Mouse (Mus musculus) lung, postnatal 0 days (tissue): ENCODE measurements around the gene Dync1i1.

ENCODE experiments used
- CTCF ChIP-seq: IDR thresholded peaks from 2 replicates; pipeline ENCODE4 v1.5.1; 2016; ENCODE audit warnings: antibody characterized with exemption, mild to moderate bottlenecking
- EP300 ChIP-seq: IDR thresholded peaks from 2 replicates; pipeline ENCODE4 v1.6.1; 2016; ENCODE audit warnings: antibody characterized with exemption, mild to moderate bottlenecking, control low read depth

DNA sequence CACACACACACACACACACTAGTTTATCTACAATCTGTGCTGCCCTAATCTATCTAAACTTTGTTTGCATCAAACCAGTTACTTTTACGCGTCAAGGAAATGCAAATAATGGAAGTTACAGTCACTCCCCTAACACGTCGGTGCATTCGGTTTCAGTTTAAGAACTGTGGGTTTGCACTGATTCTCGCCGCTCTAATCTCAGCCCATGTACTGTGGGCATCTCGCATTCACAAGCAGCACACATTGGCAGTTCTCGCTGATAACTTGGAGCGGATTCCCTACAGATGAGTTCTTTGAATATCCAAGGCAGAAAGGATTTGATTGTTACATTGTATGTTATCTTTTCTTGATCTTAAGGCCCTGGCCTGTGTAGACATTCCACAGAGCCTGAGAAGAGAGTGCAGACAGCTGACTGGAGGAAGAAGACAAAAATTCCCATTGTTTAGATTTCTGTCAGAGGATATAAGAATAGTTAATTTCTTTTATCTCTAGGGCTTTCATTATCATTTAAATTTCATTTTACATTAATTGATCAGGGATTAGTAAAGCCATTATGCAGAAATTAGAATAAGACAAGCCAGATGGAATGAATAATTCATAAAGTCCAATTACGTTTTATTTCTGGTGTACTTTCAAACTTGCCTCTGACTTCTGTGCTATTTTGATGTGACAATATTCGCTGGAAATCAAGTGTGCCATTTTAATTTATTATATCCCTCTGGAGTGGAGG lies 279.5 kb downstream of the Dync1i1 start:
- TF ChIP-seq CTCF (no peak), EP300 (no peak)
